Comparison of ENCODE assay signal across 21 mouse cellular contexts in the genomic region with DNA sequence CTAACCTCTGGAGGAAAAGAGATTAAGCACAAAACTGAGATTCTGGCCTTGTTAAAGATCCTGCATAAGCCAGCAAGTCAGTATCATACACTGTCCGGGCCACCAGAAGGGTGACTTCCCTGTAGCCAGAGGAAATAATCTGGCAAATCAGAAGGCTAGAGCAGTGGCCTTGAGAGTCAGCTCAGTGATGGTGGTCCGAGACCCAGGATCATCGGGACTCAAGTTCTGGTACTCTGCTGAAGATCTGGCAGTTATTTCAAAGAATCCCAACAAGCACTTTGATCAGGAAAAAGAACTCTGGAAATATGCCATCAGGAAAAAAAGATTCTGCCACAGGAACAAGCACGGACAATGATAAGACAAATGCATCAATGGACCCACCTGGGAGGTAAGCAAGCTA. TPM values are rescaled to one million over a fixed set of nuclear protein-coding genes. Genes with fewer than 3 reads are reported as not detected.
DNase-seq lines count a peak whose midpoint lies in the region; ATAC-seq lines count a peak whose summit lies in the region.
"Had no signal": no experiment of that assay in that cellular context is flagged by ENCODE, and none has a peak within 500 bp of the region (broad histone marks: within the 10 kb centered on the region; RNA-seq: fewer than 3 reads in every experiment).

No protein-coding gene starts in this region.

- peaks cover 73% of the 10 kb centered on the region for H3K36me3 ChIP-seq in liver, embryonic 13.5 days
- H3K36me3 ChIP-seq in liver, embryonic 12.5 days = peaks cover 78% of the 10 kb centered on the region
- H3K36me3 ChIP-seq in midbrain, embryonic 11.5 days (ENCODE audit: control insufficient read depth, insufficient read depth, low read length) = peaks cover 43% of the 10 kb centered on the region
- peaks cover 69% of the 10 kb centered on the region for H3K36me3 ChIP-seq in midbrain, embryonic 13.5 days

- H3K9ac ChIP-seq in liver, embryonic 13.5 days = 0 out of 2 replicates have a peak overlapping the region, but pooled peaks have one; percentile 9
- no peak overlapping the region for H3K9ac ChIP-seq in liver, embryonic 12.5 days
- H3K9ac ChIP-seq in midbrain, embryonic 11.5 days (ENCODE audit: low read length) = no peak overlapping the region
- no peak overlapping the region for H3K9ac ChIP-seq in midbrain, embryonic 13.5 days (replicated peaks)

- peak; percentile 57 for DNase-seq in heart, adult 11 months
- DNase-seq in heart, adult 18-20 months = no peak
- no peak for DNase-seq in liver, embryonic 13.5 days
- peak; percentile 64 for DNase-seq in midbrain, embryonic 11.5 days (ENCODE audit: low spot score, missing footprints)
- DNase-seq: adrenal gland, adult 2 months; adrenal gland, adult 8-10 months; adrenal gland, postnatal 10 days; adrenal gland, postnatal 14 days; adrenal gland, postnatal 25 days; adrenal gland, postnatal 36 days; B cell, adult 2 months; cerebellum, adult 11 months; cerebellum, adult 11-12 months; cerebellum, adult 18-20 months had no signal

- H3K27me3 ChIP-seq in liver, embryonic 13.5 days = no peaks in the 10 kb centered on the region
- H3K27me3 ChIP-seq in liver, embryonic 12.5 days (replicated peaks) = no peaks in the 10 kb centered on the region
- no peaks in the 10 kb centered on the region for H3K27me3 ChIP-seq in midbrain, embryonic 11.5 days (ENCODE audit: control insufficient read depth, insufficient read depth, low read length)
- no peaks in the 10 kb centered on the region for H3K27me3 ChIP-seq in midbrain, embryonic 13.5 days
- H3K27me3 ChIP-seq: CH12.LX, Patski had no signal

- no peak for ATAC-seq in liver, embryonic 13.5 days (ENCODE audit: low read depth)
- no peak for ATAC-seq in liver, embryonic 12.5 days
- no peak for ATAC-seq in midbrain, embryonic 11.5 days (ENCODE audit: low FRiP score)
- no peak for ATAC-seq in midbrain, embryonic 13.5 days
- ATAC-seq: activated CD4-positive, CD25-positive, alpha-beta regulatory T cell, adult 4 months; CD4-positive, CD25-positive, alpha-beta regulatory T cell, adult 4 months; Patski had no signal

- H3K4me2 ChIP-seq in liver, embryonic 13.5 days = no peak overlapping the region
- H3K4me2 ChIP-seq in liver, embryonic 12.5 days = no peak overlapping the region
- H3K4me2 ChIP-seq in midbrain, embryonic 11.5 days = no peak overlapping the region
- H3K4me2 ChIP-seq in midbrain, embryonic 13.5 days (replicated peaks) = no peak overlapping the region

- H3K4me3 ChIP-seq in liver, embryonic 13.5 days (replicated peaks) = no peak overlapping the region
- no peak overlapping the region for H3K4me3 ChIP-seq in liver, embryonic 12.5 days
- H3K4me3 ChIP-seq in midbrain, embryonic 11.5 days (ENCODE audit: low read depth, low read length) = no peak overlapping the region
- no peak overlapping the region for H3K4me3 ChIP-seq in midbrain, embryonic 13.5 days (replicated peaks)

- H3K27ac ChIP-seq in liver, embryonic 13.5 days = no peak overlapping the region
- no peak overlapping the region for H3K27ac ChIP-seq in liver, embryonic 12.5 days
- H3K27ac ChIP-seq in midbrain, embryonic 11.5 days (ENCODE audit: low read depth, low read length) = no peak overlapping the region
- H3K27ac ChIP-seq in midbrain, embryonic 13.5 days = no peak overlapping the region

- peaks cover 22% of the 10 kb centered on the region for H3K4me1 ChIP-seq in liver, embryonic 13.5 days (replicated peaks)
- peaks cover 19% of the 10 kb centered on the region for H3K4me1 ChIP-seq in liver, embryonic 12.5 days
- H3K4me1 ChIP-seq in midbrain, embryonic 11.5 days (ENCODE audit: control insufficient read depth, insufficient read depth, low read length) = peaks cover 2% of the 10 kb centered on the region; the same call in 1 of the 2 replicates
- peaks cover 11% of the 10 kb centered on the region for H3K4me1 ChIP-seq in midbrain, embryonic 13.5 days (replicated peaks)

- H3K9me3 ChIP-seq in liver, embryonic 13.5 days (replicated peaks) = no peaks in the 10 kb centered on the region
- H3K9me3 ChIP-seq in liver, embryonic 12.5 days (replicated peaks) = no peaks in the 10 kb centered on the region
- H3K9me3 ChIP-seq in midbrain, embryonic 11.5 days (ENCODE audit: control insufficient read depth, low read length) = peaks cover 21% of the 10 kb centered on the region
- peaks cover 15% of the 10 kb centered on the region for H3K9me3 ChIP-seq in midbrain, embryonic 13.5 days
- H3K9me3 ChIP-seq: G1E had no signal

- 93% methylated on average over 4 of the region's 4 CpGs for WGBS in liver, embryonic 13.5 days (ENCODE audit: insufficient replicate concordance)
- 86% methylated on average over 4 of the region's 4 CpGs for WGBS in liver, embryonic 12.5 days (ENCODE audit: insufficient replicate concordance)
- WGBS in midbrain, embryonic 11.5 days = 95% methylated on average over 4 of the region's 4 CpGs
- 97% methylated on average over 4 of the region's 4 CpGs for WGBS in midbrain, embryonic 13.5 days

RNA-seq across cellular contexts. Expression of gene Brip1, which starts 4.9 kb away (rescaled TPM):
- total RNA-seq in heart, adult 18-20 months (2021) = under 1 TPM; 0.39 to 0.40 TPM
- polyA plus RNA-seq in liver, embryonic 13.5 days (2015; fragmentation: Nextera tagmentation; extraction: Ambion mirVana) = 7.4 and 8.0 TPM in 2 replicates
- 8.9 and 9.5 TPM in 2 replicates for polyA plus RNA-seq in liver, embryonic 12.5 days (2016; fragmentation: Nextera tagmentation; extraction: Ambion mirVana)
- polyA plus RNA-seq in midbrain, embryonic 11.5 days (2014; fragmentation: Nextera tagmentation; extraction: Ambion mirVana) = 10.2 and 11.6 TPM in 2 replicates
- polyA plus RNA-seq in midbrain, embryonic 13.5 days (2015; fragmentation: Nextera tagmentation; extraction: Ambion mirVana) = 3.4 and 3.6 TPM in 2 replicates

RNA-seq across cellular contexts. Expression of gene Ints2, which starts 51.5 kb away (rescaled TPM):
- 1 to 10 TPM; 7.2 to 7.3 TPM for total RNA-seq in heart, adult 18-20 months (2021)
- 13.7 and 18.4 TPM in 2 replicates for polyA plus RNA-seq in liver, embryonic 13.5 days (2015; fragmentation: Nextera tagmentation; extraction: Ambion mirVana)
- polyA plus RNA-seq in liver, embryonic 12.5 days (2016; fragmentation: Nextera tagmentation; extraction: Ambion mirVana) = 26.3 and 27.1 TPM in 2 replicates
- polyA plus RNA-seq in midbrain, embryonic 11.5 days (2014; fragmentation: Nextera tagmentation; extraction: Ambion mirVana) = 48.4 and 54.7 TPM in 2 replicates
- polyA plus RNA-seq in midbrain, embryonic 13.5 days (2015; fragmentation: Nextera tagmentation; extraction: Ambion mirVana) = 37.1 and 37.3 TPM in 2 replicates

Comparison
In these comparisons a context has a peak if more than half of its experiments do, and no peak if none do; other contexts are left out.
1. DNase-seq: peak in heart, adult 11 months (single experiment) and midbrain, embryonic 11.5 days (single experiment); none in heart, adult 18-20 months (0 of 2) and liver, embryonic 13.5 days (single experiment).